Mouse (Mus musculus) erythroblast, embryonic 14.5 days (primary cell): ENCODE measurements around the gene L1cam.

ENCODE experiments used
- GATA1 ChIP-seq: IDR thresholded peaks from 2 replicates; pipeline ENCODE4 v1.6.1; 2012; ENCODE audit warnings: low read length, inconsistent platforms, mixed read lengths
- TAL1 ChIP-seq: IDR thresholded peaks from 3 replicates; pipeline ENCODE4 v1.6.1; 2012; ENCODE audit warnings: low read length, inconsistent platforms, mixed read lengths

- TF ChIP-seq TAL1 (no peak), GATA1 (no peak)
Observed at GRCm38 (mm10) chrX:73897959-73898358, 2.1 kb upstream of the L1cam start.
